Mouse (Mus musculus) megakaryocyte, embryonic 14.5 days (primary cell): ENCODE measurements around the gene Fry.

Experiments used
- FLI1 ChIP-seq: IDR thresholded peaks from 2 replicates; pipeline ENCODE4 v1.6.1; 2012; ENCODE audit warnings: low read length, inconsistent platforms, mixed read lengths
- GATA1 ChIP-seq: IDR thresholded peaks from 3 replicates; pipeline ENCODE4 v1.6.1; 2012; ENCODE audit warnings: mixed read lengths, low read length, inconsistent platforms, borderline replicate concordance

- no peak for TF ChIP-seq GATA1
- no peak for TF ChIP-seq FLI1
These were observed 146.6 kb downstream of the Fry start for GRCm38 (mm10) chr5:150265005-150265404.
